Mouse (Mus musculus) ES-E14 (cell line): ENCODE results near the gene Rab9. TPM values are rescaled to one million over a fixed set of nuclear protein-coding genes. Genes with fewer than 3 reads are reported as not detected.

Experiments
- DNase-seq: peaks from one replicate; pipeline ENCODE4 v3.0.0-alpha.2; 2013; ENCODE audit warnings: low read depth, low spot score
- H3K27ac ChIP-seq: 2 replicates; pipeline ENCODE4 v1.5.1; 2012; ENCODE audit warnings: low read depth, mild to moderate bottlenecking, low read length, moderate library complexity, mixed read lengths; ENCODE audit not compliant: poor library complexity, insufficient read depth, severe bottlenecking
- H3K36me3 ChIP-seq: 2 replicates; pipeline ENCODE4 v1.6.1; 2012; ENCODE audit warnings: mild to moderate bottlenecking, low read length, moderate library complexity, mixed read lengths; ENCODE audit not compliant: control insufficient read depth, poor library complexity, insufficient read depth, severe bottlenecking
- H3K4me1 ChIP-seq, 2 experiments: fragments of 150-350 bp in 1 of 2; sonication (generic) in 1 of 2; 2 replicates each; pipeline ENCODE4 v1.6.1; 2012; ENCODE audit warnings: low read length in 2 of 2, mild to moderate bottlenecking in 1 of 2, mixed read lengths in 1 of 2; ENCODE audit not compliant: control insufficient read depth in 2 of 2, insufficient read depth in 2 of 2, poor library complexity in 1 of 2
- H3K4me3 ChIP-seq, 2 experiments: fragments of 150-350 bp in 1 of 2; sonication (generic) in 1 of 2; 2 replicates each; pipeline ENCODE4 v1.5.1; 2012; ENCODE audit warnings: low read length in 2 of 2, low read depth in 1 of 2, mild to moderate bottlenecking in 1 of 2, mixed read lengths in 1 of 2; ENCODE audit not compliant: insufficient read depth in 1 of 2, poor library complexity in 1 of 2, severe bottlenecking in 1 of 2
- H3K9ac ChIP-seq: 2 replicates; pipeline ENCODE4 v1.6.1; 2012; ENCODE audit warnings: low read depth, mild to moderate bottlenecking, low read length, mixed read lengths; ENCODE audit not compliant: poor library complexity, insufficient read depth, severe bottlenecking
- H3K9me3 ChIP-seq: fragments of 150-350 bp; sonication (generic); 2 replicates; pipeline ENCODE4 v1.6.1; 2012; ENCODE audit warnings: low read depth, mild to moderate bottlenecking, low read length; ENCODE audit not compliant: control insufficient read depth, insufficient read depth
- CHD2 ChIP-seq: IDR thresholded peaks from 2 replicates; pipeline ENCODE4 v1.6.1; 2014; ENCODE audit warnings: mild to moderate bottlenecking, low read depth, low read length, inconsistent platforms
- HCFC1 ChIP-seq: IDR thresholded peaks from 2 replicates; pipeline ENCODE4 v1.6.1; 2012; ENCODE audit warnings: low read length, inconsistent platforms, borderline replicate concordance; ENCODE audit not compliant: insufficient read depth
- MAFK ChIP-seq: IDR thresholded peaks from 2 replicates; pipeline ENCODE4 v1.6.1; 2014; ENCODE audit warnings: mild to moderate bottlenecking, low read depth, low read length, inconsistent platforms; ENCODE audit not compliant: insufficient read depth
- ZC3H11A ChIP-seq: IDR thresholded peaks from 2 replicates; pipeline ENCODE4 v1.6.1; 2012; ENCODE audit warnings: low read depth, mild to moderate bottlenecking, inconsistent platforms, low read length, borderline replicate concordance
- ZNF384 ChIP-seq: IDR thresholded peaks from 2 replicates; pipeline ENCODE4 v1.6.1; 2012; ENCODE audit warnings: low read depth, low read length, inconsistent platforms
- in situ Hi-C, 2 experiments: fragments of 600-800 bp; cut with MboI; formaldehyde crosslinking; loops; one replicate each; pipeline ENCODE4 v1.15.1; 2025; ENCODE audit warnings: low sequenced_read_pairs in 2 of 2, inconsistent platforms in 1 of 2; ENCODE audit not compliant: unreplicated experiment in 2 of 2
- total RNA-seq: library from RNA; depleted of rRNA; stranded (reverse); fragments of 300-350 nt; gene quantifications from 2 replicates; pipeline ENCODE4 v1.2.3, GENCODE M21; 2012

The Rab9 gene
- total RNA-seq, 1 experiment: 30.0 TPM

GRCm38 (mm10) chrX:166472612-166473011, 7.1 kb downstream of the Rab9 start:
- in situ Hi-C loops: no loop called here
- peaks cover 3% of the 10 kb centered on the region for H3K36me3 ChIP-seq
- H3K4me1 ChIP-seq: peaks cover 0 to 4% of the 10 kb centered on the region in 2 experiments; a peak in 1 of 4 replicates
- H3K4me3 ChIP-seq: no peak overlapping the region
- no peak overlapping the region for H3K27ac ChIP-seq
- no peak overlapping the region for H3K9ac ChIP-seq
- no peaks in the 10 kb centered on the region for H3K9me3 ChIP-seq
- no peak for DNase-seq
- TF ChIP-seq CHD2 (no peak), MAFK (no peak), ZC3H11A (no peak), ZNF384 (no peak), HCFC1 (no peak)

GRCm38 (mm10) chrX:166468321-166468720, 11.3 kb downstream of the Rab9 start:
- no peak overlapping the region for H3K9ac ChIP-seq
- H3K36me3 ChIP-seq: peaks cover 3% of the 10 kb centered on the region; the same call in 1 of the 2 replicates
- no peak overlapping the region for H3K27ac ChIP-seq
- no peak overlapping the region for H3K4me3 ChIP-seq
- in situ Hi-C loops: no loop called here
- 0 out of 4 replicates have a peak, but pooled peaks cover 0 to 4% of the 10 kb centered on the region in 2 experiments for H3K4me1 ChIP-seq
- H3K9me3 ChIP-seq: no peaks in the 10 kb centered on the region
- DNase-seq: no peak
- TF ChIP-seq HCFC1 (no peak), ZC3H11A (no peak), MAFK (no peak), ZNF384 (no peak), CHD2 (no peak)

- Histone ChIP-seq H3K9ac (no peak overlapping the region), H3K27ac (no peak overlapping the region), H3K4me3 (no peak overlapping the region), H3K4me1 (no peaks in the 10 kb centered on the region), H3K9me3 (no peaks in the 10 kb centered on the region), H3K36me3 (peaks cover 5% of the 10 kb centered on the region)
- DNase-seq: no peak
- TF ChIP-seq ZC3H11A: no peak
- TF ChIP-seq CHD2: no peak
- no peak for TF ChIP-seq HCFC1
- no peak for TF ChIP-seq MAFK
- TF ChIP-seq ZNF384: no peak
- in situ Hi-C loops: no loop called here
Measured at GRCm38 (mm10) chrX:166455525-166455924, 24.1 kb downstream of the Rab9 start.

- H3K9ac ChIP-seq: no peak overlapping the region
- H3K27ac ChIP-seq: no peak overlapping the region
- no peak overlapping the region for H3K4me3 ChIP-seq
- in situ Hi-C loops: no loop called here
- no peaks in the 10 kb centered on the region for H3K4me1 ChIP-seq
- H3K36me3 ChIP-seq: peaks cover 5% of the 10 kb centered on the region
- no peak for TF ChIP-seq CHD2
- TF ChIP-seq ZNF384: no peak
- TF ChIP-seq ZC3H11A: no peak
- no peak for TF ChIP-seq MAFK
- no peak for TF ChIP-seq HCFC1
- no peaks in the 10 kb centered on the region for H3K9me3 ChIP-seq
- DNase-seq: no peak
Measured at GRCm38 (mm10) chrX:166454331-166454730, 25.3 kb downstream of the Rab9 start.

- Histone ChIP-seq H3K4me1 (no peaks in the 10 kb centered on the region), H3K9me3 (no peaks in the 10 kb centered on the region), H3K36me3 (peaks cover 5% of the 10 kb centered on the region), H3K9ac (no peak overlapping the region), H3K4me3 (no peak overlapping the region), H3K27ac (no peak overlapping the region)
- no peak for TF ChIP-seq MAFK
- TF ChIP-seq ZC3H11A: no peak
- no peak for TF ChIP-seq HCFC1
- TF ChIP-seq CHD2: no peak
- in situ Hi-C loops: no loop called here
- DNase-seq: no peak
Measured at GRCm38 (mm10) chrX:166453532-166453931, 26.1 kb downstream of the Rab9 start.
